Mouse (Mus musculus): ENCODE measurements around the gene 2210011C24Rik. TPM values are rescaled to one million over a fixed set of nuclear protein-coding genes. Genes with fewer than 3 reads are reported as not detected.

2210011C24Rik gene
- polyA plus RNA-seq, 1 experiment from 2014 or later, result 4.7 TPM

DNA sequence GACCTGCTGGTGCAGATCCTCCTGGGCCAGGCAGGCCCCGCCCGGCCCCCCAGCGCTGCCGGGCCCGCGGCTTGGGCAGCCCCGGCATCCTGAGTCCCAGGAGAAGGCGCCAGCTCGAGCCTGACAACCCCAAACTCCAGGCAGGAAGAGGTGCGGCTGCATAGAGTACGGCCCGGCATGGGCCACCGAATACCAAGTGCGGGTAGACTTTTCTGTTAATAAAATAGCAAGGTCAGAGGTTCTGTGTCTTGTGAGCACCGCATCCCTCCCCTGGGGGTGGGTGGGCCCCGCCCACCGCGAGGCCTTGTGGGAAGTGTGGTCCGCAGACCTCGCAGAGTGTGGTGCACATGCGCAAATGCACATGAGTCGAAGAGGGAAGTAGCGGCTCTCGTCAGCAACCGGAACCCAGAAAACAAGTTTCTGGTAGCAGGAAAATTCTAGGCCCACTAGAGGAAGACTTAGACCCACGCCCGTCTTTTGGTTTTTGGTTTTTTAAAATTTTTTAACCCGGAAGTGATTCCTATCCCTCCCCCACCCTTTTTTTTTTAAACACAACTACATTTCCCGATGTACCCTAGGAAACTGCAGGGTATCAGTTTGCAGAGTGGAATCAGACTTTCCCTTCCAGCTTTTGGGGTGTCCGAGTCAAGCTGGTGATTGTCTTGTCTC, 7.3 kb downstream of the 2210011C24Rik start:
- 0 out of 2 replicates have a peak, but pooled peaks cover 4% of the 10 kb centered on the region for H3K4me1 ChIP-seq (replicated peaks; ENCODE audit: control insufficient read depth, insufficient read depth, low read length)
- peak overlapping the region; percentile 93 for H3K4me2 ChIP-seq (replicated peaks; ENCODE audit: low read depth)
- H3K27ac ChIP-seq (ENCODE audit: low read depth, low read length), result peak overlapping the region; percentile 51
- peak; percentile 80 for ATAC-seq
- under 1% methylated on average over 30 of the region's 30 CpGs for WGBS
- peaks cover 6% of the 10 kb centered on the region; the same call in 1 of the 2 replicates for H3K36me3 ChIP-seq (ENCODE audit: control insufficient read depth, insufficient read depth)
- H3K9me3 ChIP-seq (ENCODE audit: control insufficient read depth), result no peaks in the 10 kb centered on the region
- H3K9ac ChIP-seq (ENCODE audit: low read depth, low read length), result peak overlapping the region; percentile 55
- H3K27me3 ChIP-seq (replicated peaks; ENCODE audit: control insufficient read depth, insufficient read depth, low read length), result no peaks in the 10 kb centered on the region
- no peak for TF ChIP-seq CTCF (IDR thresholded peaks at IDR 0.05; ENCODE audit: low read depth)
- H3K4me3 ChIP-seq (ENCODE audit: low read depth, low read length), result peak overlapping the region; percentile 54

DNA sequence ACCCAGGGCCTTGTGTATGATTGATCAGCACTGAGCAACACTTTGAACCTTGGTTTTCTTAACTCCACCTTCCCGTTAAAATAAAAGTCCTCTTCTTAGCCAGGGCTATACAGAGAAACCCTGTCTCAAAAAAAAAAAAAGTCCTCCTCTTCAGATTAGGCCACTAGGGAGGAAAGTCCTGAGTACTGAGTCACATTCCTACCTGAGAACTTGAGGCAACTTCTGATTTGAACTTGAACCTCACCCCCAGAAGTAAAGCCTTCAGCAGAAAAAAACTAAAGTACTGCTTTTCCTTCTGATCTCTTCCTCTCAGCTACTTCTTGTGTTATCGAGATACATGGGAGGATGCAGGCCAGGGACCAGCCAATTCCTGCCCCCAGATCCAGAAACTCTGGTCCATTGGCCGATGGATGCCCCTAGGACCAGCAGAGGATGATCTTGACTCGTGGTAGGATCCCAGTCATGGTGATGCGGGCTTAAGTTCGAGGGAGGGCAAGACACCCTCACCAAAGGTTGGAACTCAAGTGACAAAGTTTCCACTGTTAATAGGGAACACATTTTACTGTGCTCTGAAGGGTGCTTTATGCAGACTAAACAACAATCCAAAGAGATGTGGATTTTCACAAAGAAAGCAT, 8.2 kb downstream of the 2210011C24Rik start:
- WGBS, result 70% methylated on average over 6 of the region's 6 CpGs
- Histone ChIP-seq H3K27me3 (replicated peaks; ENCODE audit: control insufficient read depth, insufficient read depth, low read length) (no peaks in the 10 kb centered on the region), H3K9ac (ENCODE audit: low read depth, low read length) (peak overlapping the region; percentile 55; the same call in 1 of the 2 replicates), H3K27ac (ENCODE audit: low read depth, low read length) (peak overlapping the region; percentile 51; the same call in 1 of the 2 replicates), H3K4me1 (replicated peaks; ENCODE audit: control insufficient read depth, insufficient read depth, low read length) (peaks cover 4% of the 10 kb centered on the region; the same call in 1 of the 2 replicates), H3K36me3 (ENCODE audit: control insufficient read depth, insufficient read depth) (peaks cover 6% of the 10 kb centered on the region; the same call in 1 of the 2 replicates), H3K4me3 (ENCODE audit: low read depth, low read length) (peak overlapping the region; percentile 54), H3K9me3 (ENCODE audit: control insufficient read depth) (no peaks in the 10 kb centered on the region), H3K4me2 (replicated peaks; ENCODE audit: low read depth) (peak overlapping the region; percentile 93)
- no peak for TF ChIP-seq CTCF (IDR thresholded peaks at IDR 0.05; ENCODE audit: low read depth)
- 0 out of 2 replicates have a peak, but pooled peaks have one; percentile 15 for ATAC-seq

GRCm38 (mm10) chr8:84002957-84003611, 8.9 kb downstream of the 2210011C24Rik start:
- Histone ChIP-seq H3K4me1 (replicated peaks; ENCODE audit: control insufficient read depth, insufficient read depth, low read length) (peaks cover 4% of the 10 kb centered on the region; the same call in 1 of the 2 replicates), H3K27ac (ENCODE audit: low read depth, low read length) (no peak overlapping the region), H3K4me2 (replicated peaks; ENCODE audit: low read depth) (peak overlapping the region; percentile 21), H3K4me3 (ENCODE audit: low read depth, low read length) (no peak overlapping the region), H3K27me3 (replicated peaks; ENCODE audit: control insufficient read depth, insufficient read depth, low read length) (no peaks in the 10 kb centered on the region), H3K36me3 (ENCODE audit: control insufficient read depth, insufficient read depth) (peaks cover 6% of the 10 kb centered on the region; the same call in 1 of the 2 replicates), H3K9me3 (ENCODE audit: control insufficient read depth) (no peaks in the 10 kb centered on the region), H3K9ac (ENCODE audit: low read depth, low read length) (no peak overlapping the region)
- no peak for TF ChIP-seq CTCF (IDR thresholded peaks at IDR 0.05; ENCODE audit: low read depth)
- WGBS, result 73% methylated on average over 12 of the region's 12 CpGs
- ATAC-seq, result no peak

DNA sequence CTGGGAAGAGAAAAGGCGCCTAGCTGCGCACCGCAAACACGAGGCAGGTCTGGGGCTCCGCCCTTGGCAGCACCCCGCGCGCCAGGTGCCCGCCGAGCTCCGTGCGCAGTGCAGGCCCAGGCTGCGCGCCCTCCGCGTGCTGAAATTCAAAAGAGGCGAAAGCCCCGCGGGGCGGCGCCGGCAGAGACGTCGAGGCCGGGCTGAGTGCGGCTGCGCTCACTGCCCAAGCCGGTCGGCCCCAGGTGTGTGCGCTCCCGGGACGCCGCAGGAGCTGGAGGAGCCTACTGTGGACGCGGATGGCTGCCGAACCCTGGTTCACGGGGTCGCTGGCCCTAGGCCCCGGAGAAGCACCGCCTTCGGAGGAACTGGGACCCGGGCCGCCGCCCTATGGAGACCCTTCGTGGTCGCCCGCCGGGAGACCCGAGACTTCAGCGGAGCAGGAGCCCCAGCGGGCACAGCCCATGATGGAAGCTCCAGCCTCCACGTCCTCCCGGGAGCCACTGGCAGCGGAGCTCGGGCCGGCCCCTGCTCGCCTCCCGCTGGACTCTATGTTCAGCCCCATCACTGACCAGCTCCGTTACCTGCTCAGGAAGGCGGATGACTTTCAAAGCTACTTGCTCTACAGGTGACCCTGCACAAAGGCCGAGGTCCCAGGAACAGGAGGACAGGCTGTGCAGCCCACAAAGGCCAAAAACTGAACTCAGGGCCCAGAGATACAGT, 10.5 kb downstream of the 2210011C24Rik start, which contains the start of gene 1700067K01Rik:
1700067K01Rik (plus strand) TSS at position 222 of the 720 bp plus-strand sequence.
- Histone ChIP-seq H3K36me3 (ENCODE audit: control insufficient read depth, insufficient read depth) (peaks cover 6% of the 10 kb centered on the region; the same call in 1 of the 2 replicates), H3K4me2 (replicated peaks; ENCODE audit: low read depth) (no peak within 1 kb of the TSS), H3K27ac (ENCODE audit: low read depth, low read length) (no peak within 1 kb of the TSS), H3K27me3 (replicated peaks; ENCODE audit: control insufficient read depth, insufficient read depth, low read length) (no peaks in the 10 kb centered on the region), H3K9ac (ENCODE audit: low read depth, low read length) (no peak within 1 kb of the TSS), H3K9me3 (ENCODE audit: control insufficient read depth) (no peaks in the 10 kb centered on the region), H3K4me1 (replicated peaks; ENCODE audit: control insufficient read depth, insufficient read depth, low read length) (peaks cover 4% of the 10 kb centered on the region; the same call in 1 of the 2 replicates), H3K4me3 (ENCODE audit: low read depth, low read length) (no peak within 1 kb of the TSS)
- no peak for ATAC-seq
- 62% methylated on average over 61 of the region's 61 CpGs for WGBS
- no peak for TF ChIP-seq CTCF (IDR thresholded peaks at IDR 0.05; ENCODE audit: low read depth)

- Histone ChIP-seq H3K36me3 (ENCODE audit: control insufficient read depth, insufficient read depth) (peaks cover 6% of the 10 kb centered on the region; the same call in 1 of the 2 replicates), H3K4me1 (replicated peaks; ENCODE audit: control insufficient read depth, insufficient read depth, low read length) (peaks cover 4% of the 10 kb centered on the region; the same call in 1 of the 2 replicates), H3K4me2 (replicated peaks; ENCODE audit: low read depth) (no peak overlapping the region), H3K4me3 (ENCODE audit: low read depth, low read length) (no peak overlapping the region), H3K9me3 (ENCODE audit: control insufficient read depth) (no peaks in the 10 kb centered on the region), H3K27ac (ENCODE audit: low read depth, low read length) (no peak overlapping the region), H3K27me3 (replicated peaks; ENCODE audit: control insufficient read depth, insufficient read depth, low read length) (no peaks in the 10 kb centered on the region), H3K9ac (ENCODE audit: low read depth, low read length) (no peak overlapping the region)
- WGBS, result 92% methylated on average over 2 of the region's 2 CpGs
- TF ChIP-seq CTCF (IDR thresholded peaks at IDR 0.05; ENCODE audit: low read depth), result no peak
- no peak for ATAC-seq
Measured at GRCm38 (mm10) chr8:83999825-84000224, 12.1 kb downstream of the 2210011C24Rik start.
